Mouse (Mus musculus): ENCODE measurements around the gene Atxn7l3. TPM values are rescaled to one million over a fixed set of nuclear protein-coding genes. Genes with fewer than 3 reads are reported as not detected.
"Not testable (repeated sequence)": the region's sequence is repeated elsewhere in the genome, so short reads cannot be mapped to it uniquely, and the experiment has no call there.

Atxn7l3 gene
- polyA plus RNA-seq, 1 experiment from 2014 or later: 14.9 TPM

DNA sequence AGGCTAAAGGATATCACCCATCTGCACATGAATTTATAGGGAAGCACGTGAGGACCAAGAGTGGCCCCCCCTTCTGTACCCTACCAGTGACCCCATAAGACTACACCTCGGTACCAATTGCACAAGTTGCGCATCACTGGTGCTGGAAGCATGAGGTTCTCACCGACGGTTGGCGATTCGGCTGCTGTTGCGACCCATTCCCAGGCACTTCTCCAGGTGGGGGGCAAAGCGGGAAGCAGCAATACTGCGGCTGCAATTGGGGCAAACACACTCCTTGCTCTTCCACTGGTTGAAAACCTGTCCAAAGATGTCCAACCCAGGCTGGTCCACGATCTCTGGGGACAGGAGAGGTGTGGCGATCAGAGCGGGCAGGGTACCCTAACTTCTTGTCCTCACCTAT, 2.5 kb downstream of the Atxn7l3 start:
- no peak overlapping the region for H3K4me3 ChIP-seq (ENCODE audit: inconsistent target)
- H3K27ac ChIP-seq: no peak overlapping the region
- WGBS (ENCODE audit: missing documents): 98% methylated on average over 13 of the region's 13 CpGs
- H3K36me3 ChIP-seq (ENCODE audit: inconsistent target): peaks cover 38% of the 10 kb centered on the region
- H3K79me2 ChIP-seq (ENCODE audit: inconsistent target): peaks cover 26% of the 10 kb centered on the region

DNA sequence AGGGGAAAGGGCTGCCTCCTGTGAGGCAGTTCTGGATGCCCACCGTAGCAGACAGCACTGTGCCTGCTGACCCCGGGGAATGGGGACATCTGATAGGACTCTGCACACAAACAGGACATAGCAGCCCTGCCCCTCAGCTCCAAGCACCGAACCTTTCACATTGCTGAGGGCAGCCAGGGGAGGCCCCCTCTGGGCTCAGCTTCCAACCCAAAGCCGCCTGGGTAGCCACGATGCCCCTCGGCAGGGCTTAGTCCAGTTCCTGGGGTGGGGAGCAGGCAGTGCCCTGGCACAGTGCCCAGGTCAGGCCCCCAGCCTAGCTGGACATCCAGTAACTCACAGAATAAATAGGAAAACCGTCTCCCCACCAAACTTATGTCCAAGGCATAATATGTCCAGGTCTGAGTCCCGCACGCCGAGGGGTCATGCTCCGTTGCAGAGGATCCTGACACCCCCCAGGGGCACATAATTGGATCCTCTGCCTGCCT, 5.3 kb downstream of the Atxn7l3 start:
- 89% methylated on average over 11 of the region's 11 CpGs for WGBS (ENCODE audit: missing documents)

DNA sequence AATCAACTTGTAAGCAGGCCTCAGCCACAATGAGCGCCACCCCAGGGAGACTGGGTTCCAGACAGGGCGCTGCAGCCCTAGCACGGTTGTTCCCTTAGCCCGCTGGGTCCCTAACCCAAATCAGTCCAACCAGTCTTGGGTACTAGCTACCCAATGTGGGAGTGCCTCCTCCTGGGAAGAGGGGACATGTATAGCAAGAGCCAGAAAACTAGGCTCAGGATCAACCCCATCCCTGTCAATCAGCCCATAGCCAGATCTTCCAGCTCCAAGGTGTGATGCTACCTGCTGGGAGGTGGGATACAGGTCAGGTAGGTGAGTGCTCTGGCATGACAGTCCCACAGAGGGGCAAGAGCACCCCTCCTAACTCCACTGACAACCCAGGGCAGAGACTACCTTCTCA, 6.3 kb downstream of the Atxn7l3 start:
- Histone ChIP-seq H3K36me3 (ENCODE audit: inconsistent target) (peaks cover 49% of the 10 kb centered on the region), H3K27ac (no peak overlapping the region), H3K4me3 (ENCODE audit: inconsistent target) (no peak overlapping the region), H3K79me2 (ENCODE audit: inconsistent target) (peaks cover 40% of the 10 kb centered on the region)
- WGBS (ENCODE audit: missing documents): 91% methylated on average over 4 of the region's 4 CpGs

More for the DNA sequence above, 5.3 kb downstream of the Atxn7l3 start:
- Histone ChIP-seq H3K36me3 (ENCODE audit: inconsistent target) (peaks cover 49% of the 10 kb centered on the region), H3K79me2 (ENCODE audit: inconsistent target) (peaks cover 37% of the 10 kb centered on the region), H3K4me3 (ENCODE audit: inconsistent target) (no peak overlapping the region), H3K27ac (no peak overlapping the region)

DNA sequence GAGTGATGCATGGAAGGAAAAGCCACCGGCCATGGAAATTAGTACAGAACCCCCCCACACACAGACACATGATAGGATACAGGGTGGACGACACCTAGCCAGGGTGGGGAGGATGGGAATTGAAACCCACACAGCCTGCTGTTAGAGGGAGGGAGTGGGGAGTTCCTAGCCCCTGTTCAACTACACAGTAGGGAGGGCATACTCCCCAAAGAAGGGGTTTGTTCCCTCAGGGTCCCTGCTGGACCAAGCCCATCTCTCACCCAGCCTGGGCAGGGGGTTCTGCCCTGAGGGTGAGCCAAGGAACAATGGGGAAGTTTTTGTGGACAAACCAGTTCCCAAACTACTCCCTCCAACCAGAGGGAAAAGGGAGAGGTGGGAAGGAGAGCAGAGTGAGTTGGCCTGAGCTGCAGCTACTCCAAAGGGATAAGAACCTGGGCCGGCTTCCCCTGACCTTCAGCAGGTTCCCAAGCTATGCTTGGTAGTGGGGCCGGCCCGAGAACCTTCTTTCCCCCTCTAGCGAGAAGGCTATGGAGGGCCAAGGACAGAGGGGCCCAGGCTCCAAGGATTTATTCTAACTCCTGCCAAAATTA, 6.8 kb downstream of the Atxn7l3 start:
- peaks cover 49% of the 10 kb centered on the region for H3K36me3 ChIP-seq (ENCODE audit: inconsistent target)

DNA sequence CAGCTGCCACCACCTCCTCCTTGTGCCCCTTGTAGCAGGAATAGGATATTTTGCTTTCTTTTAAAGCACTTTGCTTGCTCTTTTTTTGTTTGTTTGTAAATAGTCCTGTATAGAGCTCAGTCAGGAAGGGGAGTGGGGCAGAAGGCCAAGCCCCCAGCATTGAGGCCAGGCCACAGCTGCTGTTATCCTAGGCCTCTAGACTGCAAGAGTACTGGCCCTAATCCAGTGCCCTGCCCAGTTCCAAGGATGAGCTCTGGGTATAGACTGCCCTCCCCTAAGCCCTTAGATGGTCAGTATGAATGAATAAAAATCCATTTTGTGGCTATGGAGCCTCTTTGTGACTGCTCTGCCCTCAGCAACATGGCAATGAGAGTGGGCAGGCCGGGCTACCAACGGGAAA, 7.5 kb downstream of the Atxn7l3 start:
- WGBS (ENCODE audit: missing documents): 83% methylated on average over 2 of the region's 2 CpGs
- Histone ChIP-seq H3K27ac (no peak overlapping the region), H3K4me3 (ENCODE audit: inconsistent target) (no peak overlapping the region), H3K36me3 (ENCODE audit: inconsistent target) (peaks cover 43% of the 10 kb centered on the region), H3K79me2 (ENCODE audit: inconsistent target) (peaks cover 29% of the 10 kb centered on the region)

More for the DNA sequence above, 6.8 kb downstream of the Atxn7l3 start:
- 88% methylated on average over 6 of the region's 6 CpGs for WGBS (ENCODE audit: missing documents)
- peaks cover 36% of the 10 kb centered on the region for H3K79me2 ChIP-seq (ENCODE audit: inconsistent target)
- H3K27ac ChIP-seq: no peak overlapping the region
- H3K4me3 ChIP-seq (ENCODE audit: inconsistent target): no peak overlapping the region

DNA sequence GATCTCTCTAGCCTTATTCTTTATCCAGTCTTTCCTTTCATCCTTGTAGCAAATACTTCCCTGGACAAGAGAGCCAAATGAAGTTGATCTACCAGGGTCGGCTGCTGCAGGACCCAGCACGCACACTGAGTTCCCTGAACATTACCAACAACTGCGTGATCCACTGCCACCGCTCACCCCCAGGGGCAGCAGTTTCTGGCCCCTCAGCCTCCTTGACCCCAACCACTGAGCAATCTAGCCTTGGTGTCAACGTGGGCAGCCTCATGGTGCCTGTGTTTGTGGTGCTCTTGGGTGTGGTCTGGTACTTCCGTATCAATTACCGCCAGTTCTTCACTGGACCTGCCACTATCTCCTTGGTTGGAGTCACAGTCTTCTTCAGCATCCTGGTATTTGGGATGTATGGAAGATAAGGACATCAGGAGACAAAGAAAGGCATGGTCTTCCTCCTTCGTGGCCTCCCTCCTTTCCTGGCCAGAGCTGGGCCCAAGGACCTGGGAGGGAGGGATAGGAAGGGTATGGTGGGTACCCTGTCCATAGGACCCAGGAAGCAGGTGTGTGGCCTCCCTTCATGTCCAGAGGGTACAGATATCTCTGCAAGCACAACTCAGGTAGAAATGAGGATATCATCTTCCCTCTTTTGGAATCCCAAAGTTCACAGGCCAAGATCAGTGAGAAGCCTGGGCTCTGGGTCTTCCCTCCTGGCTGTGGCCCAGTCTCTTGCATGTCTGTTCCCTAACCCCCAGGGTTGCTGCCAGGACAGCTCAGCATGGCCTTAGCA, 8.2 kb downstream of the Atxn7l3 start:
- H3K4me3 ChIP-seq (ENCODE audit: inconsistent target): no peak overlapping the region
- 93% methylated on average over 8 of the region's 8 CpGs for WGBS (ENCODE audit: missing documents)
- peaks cover 37% of the 10 kb centered on the region for H3K36me3 ChIP-seq (ENCODE audit: inconsistent target)
- H3K79me2 ChIP-seq (ENCODE audit: inconsistent target): peaks cover 23% of the 10 kb centered on the region
- H3K27ac ChIP-seq: no peak overlapping the region

DNA sequence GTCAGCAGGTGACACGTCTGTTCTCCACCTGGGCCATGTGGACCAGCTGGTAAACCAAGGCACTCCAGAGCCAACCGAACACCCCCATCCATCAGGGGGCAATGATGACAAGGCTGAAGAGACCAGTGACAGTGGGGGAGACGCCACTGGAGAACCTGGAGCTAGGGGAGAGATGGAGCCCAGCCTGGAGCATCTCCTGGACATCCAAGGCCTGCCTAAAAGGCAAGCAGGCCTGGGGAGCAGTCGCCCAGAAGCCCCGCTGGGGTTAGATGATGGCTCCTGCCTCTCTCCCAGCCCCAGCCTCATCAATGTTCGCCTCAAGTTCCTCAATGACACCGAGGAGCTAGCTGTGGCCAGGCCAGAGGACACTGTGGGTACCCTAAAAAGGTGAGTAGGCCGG, 8.9 kb downstream of the Atxn7l3 start:
- no peak overlapping the region for H3K4me3 ChIP-seq (ENCODE audit: inconsistent target)
- peaks cover 30% of the 10 kb centered on the region for H3K36me3 ChIP-seq (ENCODE audit: inconsistent target)
- 91% methylated on average over 8 of the region's 8 CpGs for WGBS (ENCODE audit: missing documents)
- H3K27ac ChIP-seq: no peak overlapping the region
- peaks cover 23% of the 10 kb centered on the region for H3K79me2 ChIP-seq (ENCODE audit: inconsistent target)

DNA sequence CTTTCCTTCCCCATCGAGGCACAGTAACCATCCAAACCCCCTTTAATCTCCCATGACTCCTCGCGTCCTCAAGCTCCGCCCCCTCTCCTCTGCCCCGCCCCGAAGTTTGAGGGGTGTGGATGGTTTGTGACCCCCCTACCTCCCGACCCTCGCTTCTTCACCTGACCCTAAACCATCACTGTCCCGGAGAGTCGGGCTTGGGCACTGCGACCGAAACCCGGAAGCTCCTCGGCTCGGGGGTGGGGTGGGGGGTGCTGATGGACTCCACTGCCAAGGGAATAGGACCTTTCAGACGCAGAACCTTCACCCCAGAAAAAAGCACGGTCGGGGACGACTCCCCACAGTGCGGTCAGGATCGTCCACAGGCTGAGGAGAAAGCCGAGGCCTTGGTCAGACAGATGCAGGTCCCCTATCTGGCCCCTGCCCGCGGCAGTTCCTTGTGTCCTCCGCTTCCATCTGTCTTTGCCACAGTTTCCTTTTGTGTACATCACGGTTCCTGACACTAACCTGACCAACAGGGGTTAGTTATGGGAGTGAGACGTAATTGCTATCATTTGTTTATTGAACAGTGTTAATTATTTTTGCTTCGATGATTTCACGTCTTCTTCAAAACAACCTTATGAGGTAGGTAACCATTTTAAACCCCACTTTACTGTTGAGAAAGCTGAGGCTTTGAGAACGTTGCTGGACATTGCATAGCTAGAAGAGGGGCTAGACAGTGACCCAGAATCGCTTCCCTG, 11.2 kb downstream of the Atxn7l3 start:
- Histone ChIP-seq H3K4me3 (ENCODE audit: inconsistent target) (peak overlapping the region; percentile 98), H3K79me2 (ENCODE audit: inconsistent target) (peaks cover 23% of the 10 kb centered on the region), H3K27ac (peak overlapping the region; percentile 80), H3K36me3 (ENCODE audit: inconsistent target) (peaks cover 11% of the 10 kb centered on the region)
- WGBS (ENCODE audit: missing documents): 2% methylated on average over 29 of the region's 31 CpGs

DNA sequence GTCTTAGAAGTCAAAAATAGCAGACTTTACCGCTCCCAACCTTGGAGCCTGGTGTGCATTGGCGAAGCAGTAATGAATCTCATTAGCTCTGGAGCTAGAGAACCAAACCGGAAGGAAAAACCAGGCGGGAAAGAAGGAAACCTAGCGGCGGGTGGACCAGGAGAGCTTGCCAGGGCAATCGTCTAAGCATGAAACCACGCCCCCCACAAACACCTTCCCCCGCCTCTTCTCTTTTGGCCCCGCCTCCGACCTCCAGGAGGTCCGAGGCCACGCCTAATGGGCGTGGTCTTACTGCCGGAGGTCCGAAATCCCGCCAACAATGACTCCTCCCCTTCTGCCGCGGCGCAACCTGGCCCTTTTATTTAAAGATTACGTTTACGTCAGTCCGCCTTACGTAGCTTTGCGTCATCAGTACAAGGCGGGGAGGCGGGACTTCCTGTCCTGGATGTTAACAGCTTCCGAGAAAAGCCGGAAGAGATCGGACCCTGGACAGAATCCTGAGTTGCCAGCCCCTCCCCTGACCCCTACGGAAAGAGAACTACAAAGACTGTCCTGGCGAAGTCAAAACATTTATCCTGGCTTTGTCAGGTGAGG, 11.8 kb downstream of the Atxn7l3 start, which contains the start of gene Tmub2:
TSS of gene Tmub2 (plus strand) at position 431 of the 594 bp plus-strand sequence.
- WGBS (ENCODE audit: missing documents): under 1% methylated on average over 31 of the region's 32 CpGs
- H3K36me3 ChIP-seq (ENCODE audit: inconsistent target): peaks cover 11% of the 10 kb centered on the region
- peak within 1 kb of the TSS; percentile 98 for H3K4me3 ChIP-seq (ENCODE audit: inconsistent target)
- peak within 1 kb of the TSS; percentile 80 for H3K27ac ChIP-seq
- peaks cover 23% of the 10 kb centered on the region for H3K79me2 ChIP-seq (ENCODE audit: inconsistent target)

DNA sequence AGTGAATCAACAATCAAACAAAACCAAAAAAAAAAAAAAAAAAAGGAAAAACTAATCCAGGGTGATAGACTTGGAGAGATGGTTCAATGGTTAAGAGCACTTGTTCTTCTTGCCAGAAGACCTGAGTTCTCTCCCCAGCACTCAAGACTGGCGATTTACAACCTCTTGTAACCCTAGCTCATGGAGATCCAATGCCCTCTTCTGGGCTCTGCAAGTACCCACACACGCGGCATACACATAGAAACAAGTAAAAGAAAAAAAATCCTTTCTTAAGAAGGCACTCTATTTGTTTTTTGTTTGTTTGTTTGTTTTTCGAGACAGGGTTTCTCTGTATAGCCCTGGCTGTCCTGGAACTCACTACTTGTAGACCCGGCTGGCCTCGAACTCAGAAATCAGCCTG, 12.5 kb downstream of the Atxn7l3 start:
- Histone ChIP-seq H3K79me2 (ENCODE audit: inconsistent target) (peaks cover 23% of the 10 kb centered on the region), H3K36me3 (ENCODE audit: inconsistent target) (peaks cover 11% of the 10 kb centered on the region), H3K27ac (no peak overlapping the region), H3K4me3 (ENCODE audit: inconsistent target) (peak overlapping the region; percentile 98; the same call in 1 of the 2 replicates)
- WGBS (ENCODE audit: missing documents): 87% methylated on average over 6 of the region's 6 CpGs

DNA sequence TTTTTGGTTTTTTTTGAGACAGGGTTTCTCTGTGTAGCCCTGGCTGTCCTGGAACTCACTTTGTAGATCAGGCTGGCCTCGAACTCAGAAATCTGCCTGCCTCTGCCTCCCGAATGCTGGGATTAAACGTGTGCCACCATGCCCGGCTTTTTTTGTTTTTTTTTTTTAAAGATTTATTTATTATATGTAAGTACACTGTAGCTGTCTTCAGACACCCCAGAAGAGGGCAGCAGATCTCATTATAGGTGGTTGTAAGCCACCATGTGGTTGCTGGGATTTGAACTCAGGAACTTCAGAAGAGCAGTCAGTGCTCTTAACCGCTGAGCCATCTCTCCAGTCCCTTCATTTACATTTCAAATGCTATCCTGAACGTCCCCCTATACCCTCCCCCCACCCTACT, 16.2 kb downstream of the Atxn7l3 start:
- WGBS (ENCODE audit: missing documents): 83% methylated on average over 3 of the region's 6 CpGs

DNA sequence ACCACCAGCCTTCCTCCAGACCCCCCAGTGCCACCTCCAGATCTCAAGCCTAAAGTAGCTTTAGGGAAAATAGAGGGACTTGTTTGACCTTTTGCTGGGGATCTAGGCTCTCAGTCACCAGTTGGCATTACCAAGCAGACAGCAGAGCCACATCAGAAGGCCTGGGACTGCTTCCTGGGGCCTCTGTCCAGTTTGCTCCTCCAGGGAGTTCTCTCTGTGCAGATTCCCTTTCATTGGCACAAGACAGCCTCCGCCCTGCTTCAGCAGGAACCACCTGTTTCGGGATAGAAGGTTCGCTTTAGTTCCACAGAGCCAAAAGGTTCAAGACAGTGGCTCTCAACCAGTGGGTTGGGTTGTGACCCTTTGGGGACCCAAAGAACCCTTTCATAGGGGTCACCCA, 16.8 kb downstream of the Atxn7l3 start:
- Histone ChIP-seq H3K4me3 (ENCODE audit: inconsistent target) (no peak overlapping the region), H3K36me3 (ENCODE audit: inconsistent target) (no peaks in the 10 kb centered on the region), H3K27ac (no peak overlapping the region), H3K79me2 (ENCODE audit: inconsistent target) (no peaks in the 10 kb centered on the region)
- 97% methylated on average over 3 of the region's 3 CpGs for WGBS (ENCODE audit: missing documents)

More for the DNA sequence above, 16.2 kb downstream of the Atxn7l3 start:
- not testable (repeated sequence) for H3K4me3 ChIP-seq (ENCODE audit: inconsistent target); H3K36me3 ChIP-seq (ENCODE audit: inconsistent target); H3K27ac ChIP-seq; H3K79me2 ChIP-seq (ENCODE audit: inconsistent target)

DNA sequence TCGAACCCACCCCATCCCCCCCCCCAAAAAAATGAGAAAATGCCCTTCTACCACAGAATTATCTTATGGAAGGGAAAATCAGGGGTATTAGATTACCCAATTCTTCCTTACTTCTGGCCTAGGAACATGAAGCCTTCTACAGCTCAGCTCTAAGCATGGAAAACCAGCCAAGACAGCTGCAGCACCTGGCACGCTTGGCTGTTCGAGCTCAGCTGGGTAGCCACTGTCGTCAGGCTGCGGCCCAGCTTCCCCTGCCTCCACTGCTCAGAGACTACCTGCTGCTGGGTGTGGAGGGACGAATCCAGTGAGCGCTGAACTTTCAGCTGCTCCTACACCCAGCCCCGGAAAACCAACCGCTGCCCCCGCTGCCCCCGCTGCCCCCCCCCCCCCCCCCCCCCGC, 18.7 kb downstream of the Atxn7l3 start:
- Histone ChIP-seq H3K79me2 (ENCODE audit: inconsistent target) (no peaks in the 10 kb centered on the region), H3K4me3 (ENCODE audit: inconsistent target) (no peak overlapping the region), H3K27ac (no peak overlapping the region), H3K36me3 (ENCODE audit: inconsistent target) (no peaks in the 10 kb centered on the region)
- 97% methylated on average over 3 of the region's 12 CpGs for WGBS (ENCODE audit: missing documents)

DNA sequence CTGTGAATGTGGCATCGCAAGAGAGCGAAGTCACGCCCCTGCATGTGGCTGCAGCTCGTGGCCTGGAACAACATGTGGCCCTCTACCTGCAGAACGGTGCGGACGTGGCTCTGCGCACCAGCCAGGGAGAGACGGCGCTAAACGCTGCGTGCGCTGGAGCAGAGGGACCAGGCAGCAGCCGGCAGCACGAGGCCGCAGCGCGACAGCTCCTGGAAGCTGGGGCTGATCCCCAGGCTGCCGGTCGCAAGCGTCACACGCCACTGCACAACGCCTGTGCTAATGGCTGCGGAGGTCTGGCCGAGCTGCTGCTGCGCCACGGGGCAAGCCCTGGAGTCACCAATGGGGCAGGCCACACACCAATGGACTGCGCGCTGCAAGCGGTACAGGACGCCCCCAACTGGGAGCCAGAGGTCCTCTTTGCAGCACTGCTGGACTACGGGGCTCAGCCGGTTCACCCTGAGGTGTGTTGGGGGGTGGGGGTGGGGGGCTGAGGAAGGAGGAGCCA, 20.0 kb downstream of the Atxn7l3 start:
- WGBS (ENCODE audit: missing documents): 10% methylated on average over 28 of the region's 33 CpGs
- Histone ChIP-seq H3K27ac (no peak overlapping the region), H3K4me3 (ENCODE audit: inconsistent target) (no peak overlapping the region), H3K79me2 (ENCODE audit: inconsistent target) (no peaks in the 10 kb centered on the region), H3K36me3 (ENCODE audit: inconsistent target) (no peaks in the 10 kb centered on the region)

All from macrophage (primary cell).